Mouse (Mus musculus): Measurements from ENCODE around the gene Arcn1.
A peak's percentile ranks its signal among the peaks of the same experiment; 100 is the strongest.

Arcn1 gene

DNA sequence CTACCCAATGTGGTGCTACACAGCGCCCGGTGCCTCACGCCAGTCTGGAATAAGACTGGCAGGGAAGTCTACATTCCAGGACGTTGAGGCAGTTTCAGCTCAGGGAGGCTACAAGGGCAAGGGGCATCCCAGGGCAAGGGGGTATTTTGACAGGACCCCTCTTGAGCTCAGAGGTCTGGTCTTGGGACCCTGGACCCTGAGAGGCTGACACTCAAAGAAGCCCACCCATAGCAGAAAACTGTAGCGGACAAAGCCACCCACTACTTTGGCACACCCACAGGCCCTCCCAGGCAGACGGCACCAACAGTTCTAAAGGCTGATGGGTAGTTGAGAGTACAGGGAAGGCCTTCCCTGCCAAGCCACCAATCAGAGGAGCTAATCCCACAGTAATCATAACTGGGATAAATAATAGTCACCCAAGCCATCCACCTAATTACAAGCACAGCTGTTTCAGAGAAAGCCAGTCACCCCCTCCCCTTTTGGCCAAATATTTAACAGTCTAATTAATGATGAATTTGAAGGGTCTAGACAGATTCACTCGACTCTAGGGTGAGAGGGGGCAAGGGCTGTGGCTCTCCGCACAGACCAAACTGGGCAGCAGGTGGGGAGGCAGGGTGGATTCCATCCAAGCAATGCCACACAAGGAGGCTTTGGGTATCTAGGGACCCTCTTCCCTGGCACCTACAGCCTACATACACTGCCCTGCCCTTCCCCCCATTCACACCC lies 47.9 kb downstream of the Arcn1 start:
- no peak for DNase-seq (ENCODE audit: extremely low spot score, low spot score)

DNA sequence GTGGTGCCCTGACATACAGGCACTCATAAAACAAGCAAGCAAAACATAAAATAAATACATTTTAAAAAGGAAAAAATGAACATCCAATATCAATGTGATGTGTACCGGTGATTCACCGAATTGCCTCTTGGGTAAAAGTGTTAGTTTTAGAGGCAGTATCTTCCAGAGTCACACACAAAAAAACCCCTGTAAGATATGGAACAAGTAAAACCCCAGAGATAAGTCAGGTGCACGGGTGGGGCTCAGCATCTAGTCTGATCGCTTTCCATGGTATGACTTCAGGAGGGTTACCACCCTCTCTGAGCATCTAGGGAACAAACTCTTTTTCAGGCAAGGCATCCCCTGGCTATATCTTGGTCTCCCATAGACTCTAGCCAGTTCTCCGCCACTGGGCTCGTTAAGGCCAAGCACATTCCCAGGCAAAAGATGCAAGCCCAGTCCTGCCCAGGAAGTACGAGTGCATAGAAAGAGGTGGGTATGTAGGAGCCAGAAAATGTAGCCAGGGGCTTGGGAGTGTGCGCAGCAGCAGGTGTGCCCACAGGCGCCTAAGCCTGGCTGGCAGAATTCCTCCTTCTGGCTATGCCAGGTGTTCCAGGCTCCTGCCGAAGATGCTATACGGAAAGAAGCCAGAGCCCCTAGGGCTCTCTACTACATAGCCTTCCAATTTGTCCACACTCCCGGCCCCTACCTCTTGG lies 48.6 kb downstream of the Arcn1 start:
- DNase-seq (ENCODE audit: extremely low spot score, low spot score), result no peak

DNA sequence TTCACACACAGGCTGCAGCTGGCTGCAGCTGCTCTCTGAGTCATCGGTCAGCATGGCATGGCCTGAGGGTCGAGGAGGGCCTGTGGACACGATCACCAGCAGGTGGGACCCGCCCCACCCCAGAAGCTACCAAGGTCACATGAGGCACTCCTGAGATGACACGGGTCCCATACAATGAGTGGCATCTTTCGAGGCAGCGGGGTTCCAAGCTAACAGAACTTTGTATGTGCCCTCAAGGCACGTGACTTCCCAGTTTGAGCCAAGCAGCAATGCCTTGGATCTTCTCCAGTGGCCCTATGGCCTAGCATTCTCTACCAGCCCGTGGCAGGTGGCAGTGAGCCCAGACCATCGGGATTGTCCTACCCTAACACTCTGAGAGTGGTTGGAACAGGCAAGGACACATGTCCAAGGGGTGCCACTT lies 49.8 kb downstream of the Arcn1 start:
- no peak for DNase-seq (ENCODE audit: extremely low spot score, low spot score)

DNA sequence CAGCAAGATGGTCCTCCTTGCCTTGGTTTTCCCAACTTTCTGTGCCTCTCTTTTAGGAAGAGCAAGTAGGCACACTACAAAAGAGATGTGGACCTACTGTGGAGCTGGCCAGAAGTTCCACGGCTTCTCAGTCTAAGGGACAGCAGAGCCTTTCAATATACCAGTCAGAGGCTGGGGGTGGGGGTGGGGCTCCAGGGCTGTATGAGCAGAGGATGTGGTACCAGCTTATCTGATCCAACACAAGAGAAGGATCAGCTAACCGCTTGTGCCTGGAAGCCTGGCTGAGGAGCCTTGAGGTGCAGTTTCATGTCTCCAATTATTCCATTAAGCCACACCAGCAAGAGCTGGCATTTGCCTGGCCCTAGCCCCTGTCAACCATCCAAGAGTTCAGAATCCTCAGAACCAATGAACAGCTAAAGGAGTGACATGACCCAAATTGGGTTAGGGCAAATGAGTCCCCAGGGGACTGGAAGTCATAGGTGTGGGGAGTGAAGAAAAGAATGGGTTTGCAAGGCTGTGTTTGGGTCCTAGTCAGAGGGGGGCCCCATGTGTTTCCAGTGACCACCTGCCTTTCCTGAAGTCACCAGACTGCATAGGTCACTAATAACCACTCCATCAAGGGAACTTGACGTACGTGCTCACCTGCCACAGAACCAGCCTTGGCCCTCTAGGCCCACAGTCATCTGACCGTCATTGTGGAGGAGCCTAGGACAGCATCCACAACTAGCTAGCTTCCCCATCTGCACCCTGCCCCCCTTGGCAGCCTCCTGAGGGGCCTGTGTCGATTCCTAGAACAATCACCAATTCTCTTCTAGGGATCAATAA lies 50.4 kb downstream of the Arcn1 start:
- DNase-seq (ENCODE audit: extremely low spot score, low spot score), result no peak

DNA sequence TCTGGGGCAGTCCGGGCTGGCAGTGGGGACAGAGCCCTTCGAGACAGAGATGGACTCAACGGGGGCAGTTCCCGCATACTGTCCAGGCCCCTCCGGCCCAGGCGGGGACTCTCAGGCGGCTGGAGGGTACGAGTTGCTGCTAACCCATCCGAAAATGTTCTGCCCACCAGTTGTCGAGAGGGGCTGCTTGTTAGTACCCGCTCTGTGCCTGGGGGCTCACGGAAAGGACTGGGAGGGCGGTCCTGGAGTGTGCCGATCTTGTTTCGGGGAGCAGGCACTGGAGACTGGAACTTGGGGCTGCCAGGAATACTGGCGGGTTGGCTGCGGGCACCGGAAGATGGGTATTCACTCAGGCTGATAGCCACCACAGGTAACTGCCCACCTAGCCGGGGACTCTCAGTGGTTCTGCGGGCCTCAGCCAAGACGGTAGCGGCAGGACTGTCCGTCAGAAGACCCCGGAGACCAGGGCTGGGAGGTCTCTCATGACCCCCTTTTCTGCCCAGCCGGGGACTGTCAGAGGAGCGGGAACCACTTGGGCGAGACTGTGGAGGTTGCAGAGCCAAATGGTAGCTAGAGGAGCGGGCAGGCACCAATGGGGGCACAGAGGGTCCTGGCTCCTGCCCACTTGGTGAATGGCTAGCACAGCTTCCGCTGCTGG lies 51.8 kb downstream of the Arcn1 start:
- DNase-seq (ENCODE audit: extremely low spot score, low spot score), result no peak

DNA sequence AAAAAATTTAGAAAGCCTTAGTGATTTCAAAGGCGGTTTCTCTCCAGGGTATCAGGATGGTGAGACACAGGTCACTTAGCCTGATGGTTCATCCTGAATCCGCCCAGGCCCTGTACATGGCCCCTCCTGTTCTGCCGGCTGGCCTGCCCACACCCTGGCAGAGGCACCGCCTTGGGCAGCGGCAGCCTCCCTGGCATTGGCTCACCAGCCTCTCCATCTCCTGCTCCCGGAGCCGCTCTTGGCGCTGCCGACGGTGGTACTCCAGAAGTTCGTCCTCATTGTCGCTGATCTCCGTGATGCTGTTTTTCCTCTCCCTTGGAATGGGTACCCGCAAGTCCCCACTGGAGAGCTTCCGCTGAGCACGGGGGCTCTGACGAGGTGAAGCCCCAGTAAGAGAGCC lies 52.5 kb downstream of the Arcn1 start:
- no peak for DNase-seq (ENCODE audit: extremely low spot score, low spot score)

DNA sequence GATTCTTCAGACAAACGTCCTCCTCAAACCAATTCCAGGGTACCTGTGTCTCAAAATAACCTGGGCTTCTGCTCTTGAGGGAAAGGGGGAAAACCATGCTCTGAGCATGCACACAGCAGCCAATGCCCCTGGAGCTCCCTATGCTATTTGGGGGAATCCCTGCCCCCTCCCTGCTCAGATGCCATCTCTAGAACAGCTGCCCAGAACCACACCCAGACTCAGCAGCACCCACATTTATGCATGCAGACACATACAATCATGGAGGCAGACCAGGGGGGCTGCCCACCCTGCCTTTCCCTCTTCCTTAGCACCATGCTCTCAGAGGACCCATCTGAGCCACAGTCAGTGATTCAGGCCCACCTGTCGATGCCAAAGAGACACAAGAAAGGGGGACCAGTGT lies 54.1 kb downstream of the Arcn1 start:
- no peak for DNase-seq (ENCODE audit: extremely low spot score, low spot score)

DNA sequence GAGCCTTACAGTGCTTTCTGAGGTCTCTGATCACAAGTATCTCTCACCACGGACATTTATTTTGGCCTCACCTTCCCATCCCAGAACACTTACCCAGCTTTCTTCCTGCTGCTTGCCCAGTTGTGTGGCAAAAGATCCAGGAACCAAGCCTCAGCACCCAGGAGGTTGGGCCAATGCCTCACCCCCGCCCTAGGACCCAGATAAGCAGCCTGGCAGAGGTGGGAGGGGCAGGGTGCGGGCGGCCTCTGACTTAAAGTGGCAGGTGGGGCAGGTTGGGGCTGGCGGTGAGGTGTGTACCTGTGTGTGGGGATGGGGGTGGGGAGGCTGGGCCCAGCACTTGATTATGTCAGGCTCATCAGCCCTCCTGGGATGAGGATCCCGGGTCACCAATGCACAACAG lies 54.6 kb downstream of the Arcn1 start:
- no peak for DNase-seq (ENCODE audit: extremely low spot score, low spot score)

DNA sequence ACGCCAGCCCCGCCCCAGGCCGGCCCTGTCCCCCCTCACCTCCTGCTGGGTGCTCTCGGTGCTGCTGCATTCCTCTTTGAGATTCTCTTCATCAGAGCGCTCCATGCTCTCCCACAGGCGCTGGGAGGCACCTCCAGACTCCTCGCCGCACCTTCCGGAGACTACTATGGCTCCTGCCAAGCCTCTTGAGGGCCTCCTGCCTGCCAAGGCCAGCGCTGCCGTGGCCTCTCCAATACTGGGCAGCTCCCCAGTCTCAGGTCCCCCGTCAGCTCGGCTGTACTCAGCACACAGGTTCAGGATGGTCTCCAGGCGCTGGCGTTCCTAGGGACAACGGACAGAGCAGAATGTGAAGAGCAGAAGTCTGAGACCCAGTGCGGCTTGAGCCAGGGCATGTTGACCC lies 56.0 kb downstream of the Arcn1 start:
- DNase-seq (ENCODE audit: extremely low spot score, low spot score), result no peak

DNA sequence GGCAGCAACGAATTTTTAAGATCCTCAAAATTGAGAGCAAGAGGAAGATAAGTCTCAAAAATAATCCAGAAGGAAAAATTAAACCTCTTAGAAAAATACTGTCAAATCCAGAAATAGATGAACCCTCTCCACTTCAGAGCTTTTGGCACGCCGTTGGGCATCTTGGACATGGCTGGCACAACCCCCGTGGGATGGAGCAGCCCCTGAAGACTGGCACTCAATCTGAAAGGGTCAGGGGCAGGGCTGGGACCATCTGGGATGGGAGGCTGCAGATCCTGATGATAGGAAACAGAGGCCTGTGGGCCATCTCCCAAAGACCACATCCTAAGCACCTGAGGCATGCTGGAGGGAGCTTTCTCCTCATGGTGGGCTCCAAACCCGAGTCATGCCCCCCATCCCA lies 57.4 kb downstream of the Arcn1 start:
- no peak for DNase-seq (ENCODE audit: extremely low spot score, low spot score)

DNA sequence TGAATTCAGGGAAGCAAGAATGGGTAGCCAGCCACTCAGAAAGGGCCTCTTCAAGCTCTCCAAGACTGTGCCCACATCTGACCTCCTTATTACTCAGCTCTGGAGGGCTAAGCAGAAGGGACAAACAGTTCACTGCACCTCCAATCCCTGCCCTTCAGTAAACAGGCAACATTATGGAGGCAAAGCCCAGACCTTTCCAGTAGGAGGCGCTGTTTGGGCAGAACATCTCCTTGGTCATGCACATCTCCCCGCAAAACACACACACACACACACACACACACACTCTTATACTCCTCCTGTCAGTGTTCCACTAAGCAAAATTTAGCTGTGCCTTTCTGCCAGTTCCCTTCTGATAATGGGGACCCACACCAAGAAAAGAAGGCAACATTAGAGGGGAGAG lies 58.0 kb downstream of the Arcn1 start:
- DNase-seq (ENCODE audit: extremely low spot score, low spot score), result peak; percentile 52

DNA sequence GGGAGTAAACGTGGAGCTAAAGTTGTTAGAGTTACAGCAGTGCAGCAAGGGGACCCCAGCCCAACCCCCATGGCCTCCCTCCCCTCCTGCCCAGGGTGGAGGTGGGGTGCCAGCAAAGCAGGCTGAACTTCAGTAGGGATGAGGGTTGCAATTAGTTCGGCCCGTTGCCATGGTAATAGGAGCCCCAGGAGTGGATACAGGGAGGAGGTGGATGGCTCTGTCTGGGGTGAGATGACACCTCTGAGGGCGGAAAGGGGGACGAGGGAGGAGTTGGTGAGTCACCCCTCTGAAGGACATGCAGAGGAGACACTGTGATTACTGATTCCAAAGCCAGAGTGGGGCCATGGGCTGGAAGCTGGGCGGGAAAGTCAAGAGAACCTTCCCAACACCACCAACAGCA lies 58.7 kb downstream of the Arcn1 start:
- DNase-seq (ENCODE audit: extremely low spot score, low spot score), result no peak

DNA sequence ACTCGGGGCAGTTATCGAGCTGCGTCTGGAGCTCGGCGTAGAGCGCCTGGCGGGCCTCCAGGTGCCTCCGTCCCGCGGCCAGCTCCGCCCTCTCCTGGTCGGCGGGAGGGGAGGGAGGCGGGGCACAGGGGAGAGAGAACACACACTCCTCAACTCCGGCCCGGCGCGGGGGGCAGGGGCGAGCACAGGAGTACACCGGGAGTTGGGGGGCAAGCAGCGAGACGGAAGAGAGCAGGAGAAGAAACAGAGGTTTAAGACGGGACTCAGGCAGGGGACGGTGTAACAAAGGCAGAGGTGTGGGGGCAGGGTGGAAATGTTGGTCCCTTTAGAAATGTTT lies 59.2 kb downstream of the Arcn1 start:
- peak; percentile 64 for DNase-seq (ENCODE audit: extremely low spot score, low spot score)

DNA sequence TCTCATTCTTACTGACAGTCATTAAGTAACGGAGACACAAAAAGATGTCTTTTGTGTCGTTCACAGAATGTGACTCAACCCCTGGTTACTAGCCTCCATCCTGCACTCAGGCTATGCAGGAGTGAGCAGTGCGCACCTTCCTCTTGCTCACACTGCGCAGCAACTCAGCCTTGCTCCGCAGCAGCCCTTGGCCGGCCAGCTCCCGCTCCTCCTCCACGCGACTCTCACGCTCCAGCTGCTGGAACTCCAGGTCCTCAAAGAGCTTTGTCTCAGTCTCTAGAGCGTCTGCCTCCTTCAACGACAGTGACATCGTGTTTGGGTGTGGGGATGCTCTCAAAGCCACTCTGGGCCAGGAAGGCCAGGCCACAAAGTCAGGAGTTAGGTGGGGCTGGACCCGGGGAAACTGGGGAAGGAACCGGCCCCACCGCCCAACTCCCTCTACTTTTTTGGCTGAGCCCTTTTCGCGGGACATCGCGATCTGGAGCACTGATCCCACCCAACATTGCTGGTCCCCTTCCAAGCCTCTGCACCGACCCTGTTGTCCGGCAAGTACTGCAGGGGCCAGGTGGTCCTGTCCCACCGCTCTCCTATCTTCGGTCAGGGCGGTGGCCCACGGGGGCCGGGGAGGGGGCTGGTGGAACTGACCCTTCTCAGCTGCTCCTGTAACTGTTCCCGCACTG lies 59.8 kb downstream of the Arcn1 start:
- no peak for DNase-seq (ENCODE audit: extremely low spot score, low spot score)

DNA sequence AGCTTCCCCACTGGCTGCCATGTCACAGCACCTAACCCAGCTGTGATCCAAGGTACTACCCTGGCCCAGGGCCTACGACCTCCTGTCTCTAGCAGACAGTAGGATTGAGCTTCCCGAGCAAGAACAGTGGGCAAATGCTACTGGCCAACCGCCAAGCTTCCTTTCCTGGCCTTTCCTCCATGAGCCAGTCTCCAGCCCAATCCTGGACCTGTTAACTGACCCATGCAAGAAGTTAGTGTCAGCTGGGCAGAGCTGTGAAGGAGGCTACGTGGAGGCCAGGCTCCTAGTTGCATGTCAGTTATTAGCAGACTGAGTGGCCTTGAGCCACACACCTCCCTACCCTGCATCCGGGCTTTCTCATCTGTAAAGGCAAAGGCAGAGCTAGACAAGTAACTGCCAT lies 67.9 kb downstream of the Arcn1 start:
- no peak for DNase-seq (ENCODE audit: extremely low spot score, low spot score)

DNA sequence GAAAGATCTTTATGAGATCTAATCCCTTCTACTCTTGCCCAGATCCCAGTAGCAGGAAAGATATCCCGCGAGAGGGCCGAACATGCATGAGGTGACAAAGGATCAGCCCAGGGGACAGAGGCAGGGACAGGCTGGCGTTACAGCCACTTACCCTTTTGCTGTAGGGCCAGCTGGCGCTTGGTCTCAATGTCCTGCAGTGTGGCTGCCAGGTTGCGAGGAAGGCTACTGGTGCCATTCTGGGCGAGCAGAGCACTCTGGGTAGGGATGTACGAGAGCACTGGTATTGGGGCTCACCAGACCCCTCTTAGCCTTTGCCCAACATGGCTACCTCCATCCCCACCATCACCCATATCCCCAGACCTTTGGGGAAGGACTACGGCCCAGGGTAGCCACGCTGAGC lies 68.4 kb downstream of the Arcn1 start:
- no peak for DNase-seq (ENCODE audit: extremely low spot score, low spot score)

DNA sequence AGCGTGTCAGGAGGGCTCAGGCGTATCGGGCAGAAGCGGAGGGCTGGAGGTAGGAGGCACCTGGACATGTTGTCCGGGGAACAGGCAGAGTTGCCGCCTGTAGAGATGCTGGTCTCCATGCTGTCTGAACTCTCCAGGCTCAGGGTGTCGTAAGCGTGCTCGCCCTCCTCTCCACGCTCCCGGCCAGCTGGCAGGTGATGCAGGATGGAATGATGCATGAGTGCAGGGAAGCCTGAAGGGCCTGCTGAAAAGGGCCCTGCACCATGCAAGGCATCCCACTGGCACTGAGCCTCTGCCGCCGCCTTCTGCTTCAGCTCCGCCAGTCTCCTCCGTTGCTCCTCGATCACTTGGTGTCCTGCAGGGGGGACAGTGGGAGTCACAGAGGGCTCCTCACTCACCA lies 69.8 kb downstream of the Arcn1 start:
- no peak for DNase-seq (ENCODE audit: extremely low spot score, low spot score)

DNA sequence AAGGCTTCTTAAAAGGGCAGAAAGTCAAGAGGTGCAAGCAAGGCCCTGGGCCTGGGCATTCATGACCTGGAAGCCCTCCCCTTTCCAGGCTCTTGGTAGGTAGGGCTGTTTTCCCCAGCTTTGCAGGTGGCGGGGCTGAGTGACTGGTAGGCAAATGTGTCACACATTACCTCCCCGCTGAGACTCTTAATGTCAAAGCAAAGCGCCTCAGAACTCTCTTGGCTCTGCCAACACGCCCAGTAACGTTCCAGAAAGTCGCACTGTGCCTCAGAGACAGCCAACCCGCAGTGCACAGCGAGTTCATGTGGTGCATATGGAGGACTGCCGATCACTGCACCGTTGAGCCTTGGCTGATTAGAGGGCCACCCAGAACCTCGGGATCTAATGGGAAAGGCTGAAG lies 74.6 kb downstream of the Arcn1 start:
- no peak for DNase-seq (ENCODE audit: extremely low spot score, low spot score)

DNA sequence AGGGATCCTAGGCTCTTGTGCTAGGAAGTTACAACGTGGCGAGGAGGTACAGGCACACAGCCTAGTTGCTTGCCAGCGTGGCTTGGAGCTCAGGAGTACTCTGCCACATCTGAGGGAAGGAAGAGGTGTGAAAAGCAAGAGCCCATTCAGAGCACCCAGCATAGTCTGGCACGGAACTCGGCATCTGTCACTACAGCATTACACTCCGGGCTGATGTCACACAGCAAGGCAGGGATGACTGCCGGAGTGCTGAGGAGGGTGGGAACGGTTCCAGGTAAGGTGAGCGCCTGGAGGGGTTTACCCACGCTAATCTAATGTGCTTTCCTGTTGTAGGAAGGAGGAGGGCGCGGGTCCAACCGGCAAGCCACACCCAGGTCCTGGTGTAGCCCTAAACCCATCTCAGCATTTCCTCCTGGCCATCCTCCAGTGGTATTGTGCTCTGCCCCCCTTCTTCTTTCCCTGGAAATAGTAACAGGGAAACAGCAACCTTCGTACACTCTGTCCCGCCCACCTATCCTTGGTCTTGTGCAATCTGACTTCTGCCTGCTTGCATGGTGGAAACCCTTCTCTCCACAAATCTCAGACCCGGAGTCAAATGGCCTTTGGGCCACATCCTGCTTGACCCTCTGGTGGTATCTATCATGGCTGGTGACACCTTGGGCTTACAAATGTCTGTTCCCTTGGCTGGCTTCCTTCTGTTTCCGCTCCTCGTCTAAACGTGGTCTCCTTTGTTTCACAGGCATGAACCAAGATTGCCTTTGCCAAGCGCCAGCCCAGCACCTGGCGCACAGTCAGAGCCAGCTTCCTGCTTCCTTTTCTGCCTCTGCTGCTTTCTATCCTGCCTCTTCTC lies 75.7 kb downstream of the Arcn1 start:
- DNase-seq (ENCODE audit: extremely low spot score, low spot score), result no peak

Data from neural tube, embryonic 10.5 days (tissue).